Mouse (Mus musculus): ENCODE data around the gene B4galt1.

The B4galt1 gene

DNA sequence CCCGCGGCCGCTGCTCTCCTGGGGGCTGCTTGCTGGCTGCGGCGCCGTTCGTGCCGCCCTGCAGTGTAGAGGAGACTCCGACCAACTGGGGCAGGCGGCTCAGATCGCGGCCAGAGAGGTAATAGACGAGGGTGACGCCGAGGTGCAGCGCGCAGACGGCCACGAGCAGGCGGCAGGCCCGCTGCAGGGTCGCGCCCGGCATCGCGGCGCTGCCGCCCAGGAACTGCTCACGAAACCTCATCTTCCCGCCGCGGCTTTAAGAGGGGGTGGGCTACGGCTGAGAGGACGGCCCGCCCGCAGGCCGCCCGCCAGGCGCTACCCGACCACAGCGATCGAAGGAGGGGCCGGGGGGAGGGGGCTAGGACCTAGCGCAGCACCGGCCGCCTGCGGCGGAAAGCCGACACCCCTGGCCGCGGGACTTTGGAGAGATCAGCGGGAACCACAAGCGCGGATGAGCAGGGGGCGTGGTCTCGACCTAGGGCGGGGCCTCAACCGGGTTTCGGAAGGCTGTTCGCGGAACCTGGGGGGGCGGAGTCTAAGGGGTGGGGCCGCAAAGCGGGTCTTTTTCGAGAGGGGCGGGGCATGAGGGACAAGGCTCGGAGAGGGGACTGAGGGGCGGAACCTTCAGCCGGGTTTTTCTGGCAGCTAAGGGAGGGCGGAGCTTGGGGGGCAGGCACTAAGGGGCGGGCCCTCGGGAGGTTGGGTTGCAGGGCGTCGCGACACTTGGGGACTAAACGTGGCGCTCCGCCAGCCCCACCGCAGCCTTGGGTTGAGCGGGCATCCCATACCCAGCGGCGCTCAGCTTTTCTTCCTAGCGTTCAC, at the start of gene B4galt1:
Gene B4galt1 (minus strand): TSS at position 441 of the 822 bp plus-strand sequence.
- peak; percentile 100 for DNase-seq

DNA sequence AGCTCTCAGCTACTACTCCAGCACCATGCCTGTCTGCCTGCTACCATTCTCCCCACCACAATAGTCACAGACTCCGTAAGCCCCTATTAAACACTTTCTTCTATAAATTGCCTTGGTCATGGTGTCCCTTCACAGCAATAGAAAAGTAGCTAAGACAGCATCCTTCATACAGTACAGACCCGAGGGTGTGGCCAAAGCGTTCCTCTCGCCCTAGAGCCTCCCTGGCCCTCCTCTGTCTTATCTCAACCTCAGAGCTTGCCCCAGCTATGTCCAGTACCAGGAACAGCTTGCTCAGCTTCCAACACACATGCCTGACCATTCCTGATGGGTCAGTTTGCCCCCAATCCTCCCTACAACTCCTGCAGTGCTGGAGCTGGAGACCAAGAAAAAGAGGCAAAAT, 46.8 kb upstream of the B4galt1 start:
- DNase-seq, result no peak

DNA sequence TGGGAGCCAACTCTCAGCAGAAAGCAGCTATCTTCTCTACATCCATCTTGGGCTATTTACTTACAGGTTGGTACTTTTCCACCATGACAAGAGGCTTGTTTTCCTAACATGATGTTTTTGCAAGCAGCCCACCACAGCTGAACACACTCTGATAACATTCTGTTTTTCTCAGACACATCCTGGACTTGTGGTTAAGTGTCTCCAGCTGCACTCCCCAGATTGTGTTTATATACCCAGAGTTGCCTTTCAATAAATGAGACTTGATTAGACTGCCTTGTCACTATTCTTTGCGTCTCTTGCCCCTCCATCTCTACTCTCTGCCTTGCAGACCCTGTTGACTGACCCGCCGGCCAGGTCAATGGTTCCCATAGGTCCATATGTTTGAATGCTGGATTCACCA, 46.3 kb upstream of the B4galt1 start:
- DNase-seq, result no peak

DNA sequence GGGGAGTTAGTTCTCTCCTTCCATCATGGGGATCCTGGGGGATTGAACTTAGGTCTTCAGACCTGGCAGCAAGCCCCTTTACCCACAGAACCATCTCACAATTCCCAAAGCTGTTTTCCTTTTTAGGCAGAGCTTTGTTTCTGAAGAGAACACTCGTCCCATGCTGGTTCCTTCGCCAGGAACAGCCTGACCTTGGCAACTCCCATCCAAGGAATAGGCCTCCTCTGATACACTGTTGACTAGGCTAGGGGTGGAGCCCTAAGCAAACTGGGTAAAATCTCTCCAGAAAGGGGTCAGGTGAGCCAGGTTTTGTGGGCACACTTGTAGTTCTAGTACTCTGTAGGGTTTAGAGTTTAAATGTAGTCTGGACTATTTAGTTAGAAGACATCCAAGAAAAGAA, 45.5 kb upstream of the B4galt1 start:
- no peak for DNase-seq

DNA sequence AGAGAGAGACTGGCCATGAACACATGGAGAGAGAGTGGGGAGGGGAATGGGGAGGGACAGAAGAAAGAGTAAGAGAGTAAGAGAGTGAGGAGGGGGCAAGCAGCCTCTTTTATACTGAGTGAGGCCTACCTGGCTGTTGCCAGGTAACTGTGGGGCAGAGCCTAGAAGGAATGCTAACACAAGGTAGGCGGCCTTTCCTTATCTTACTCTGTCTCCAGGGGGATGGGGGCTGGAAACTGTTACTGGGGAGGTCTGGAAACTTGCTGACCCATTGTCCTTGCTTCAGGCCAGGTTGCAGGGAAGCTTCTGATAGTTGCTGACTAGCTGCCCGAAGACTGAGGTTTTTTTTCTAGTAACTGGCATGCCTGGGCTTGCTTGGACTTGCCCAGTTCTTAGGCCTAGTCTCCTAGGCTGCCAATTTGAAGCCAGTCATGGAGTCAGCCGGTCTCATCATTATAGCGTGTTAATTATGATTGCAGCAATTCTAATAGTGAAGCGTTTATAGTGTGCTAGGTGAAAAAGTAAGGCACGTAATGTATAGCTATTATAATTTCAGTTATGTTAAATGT, 44.8 kb upstream of the B4galt1 start:
- DNase-seq, result no peak

DNA sequence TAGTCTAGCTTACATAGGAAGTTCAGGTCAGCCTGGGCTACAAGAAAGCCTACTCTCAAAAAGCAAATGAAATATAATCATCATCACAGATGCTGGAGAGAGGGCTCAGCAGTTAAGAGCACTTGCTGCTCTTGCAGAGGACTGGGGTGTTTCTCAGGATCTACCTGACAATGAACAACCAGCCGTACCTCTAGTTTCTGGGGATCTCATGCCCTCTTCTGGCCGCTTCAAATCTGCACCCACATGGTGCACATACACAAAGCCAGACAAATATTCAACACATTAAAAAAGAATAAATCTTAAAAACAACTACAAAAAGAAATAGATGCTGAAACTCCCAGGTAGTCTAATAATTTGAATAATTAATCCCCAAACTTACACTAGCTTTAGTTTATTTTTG, 41.8 kb upstream of the B4galt1 start:
- no peak for DNase-seq

DNA sequence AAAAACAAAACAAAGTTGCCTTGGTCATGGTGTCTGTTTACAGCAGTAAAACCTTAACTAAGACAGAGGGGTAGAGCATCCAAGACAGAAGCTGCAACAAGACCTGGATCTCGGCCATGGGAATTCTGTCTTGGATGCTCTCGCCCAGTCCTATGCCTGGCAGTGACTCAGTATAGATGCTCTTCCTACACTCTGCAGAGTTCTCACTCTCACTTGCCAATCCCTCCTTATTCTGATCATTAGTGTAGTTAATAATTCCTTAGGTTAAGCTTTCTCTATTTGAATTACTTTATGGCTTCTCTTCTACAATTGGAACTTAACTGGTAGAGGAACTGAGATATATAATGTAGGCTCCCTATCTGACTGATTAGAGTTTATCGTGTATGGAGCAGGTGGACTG, 41.3 kb upstream of the B4galt1 start:
- DNase-seq, result no peak

DNA sequence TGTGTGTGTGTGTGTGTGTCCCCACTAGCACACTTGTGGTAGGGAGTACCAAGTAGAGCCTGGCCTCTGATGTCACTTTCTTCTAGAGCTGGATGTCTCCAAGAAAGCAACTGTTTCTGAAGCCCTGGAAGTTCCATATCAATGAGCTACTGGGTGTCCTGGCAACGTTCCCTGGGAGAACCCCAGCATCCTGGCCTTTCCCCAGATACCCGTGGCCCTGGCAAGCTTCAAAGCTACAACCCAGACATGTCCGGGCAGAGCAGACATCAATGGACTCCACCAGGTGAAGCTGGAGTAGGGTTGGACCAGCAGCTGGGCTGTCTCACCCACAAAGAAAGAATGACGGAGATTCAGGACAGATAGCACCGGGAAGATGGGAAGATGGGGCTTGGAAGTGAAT, 37.4 kb upstream of the B4galt1 start:
- no peak for DNase-seq

DNA sequence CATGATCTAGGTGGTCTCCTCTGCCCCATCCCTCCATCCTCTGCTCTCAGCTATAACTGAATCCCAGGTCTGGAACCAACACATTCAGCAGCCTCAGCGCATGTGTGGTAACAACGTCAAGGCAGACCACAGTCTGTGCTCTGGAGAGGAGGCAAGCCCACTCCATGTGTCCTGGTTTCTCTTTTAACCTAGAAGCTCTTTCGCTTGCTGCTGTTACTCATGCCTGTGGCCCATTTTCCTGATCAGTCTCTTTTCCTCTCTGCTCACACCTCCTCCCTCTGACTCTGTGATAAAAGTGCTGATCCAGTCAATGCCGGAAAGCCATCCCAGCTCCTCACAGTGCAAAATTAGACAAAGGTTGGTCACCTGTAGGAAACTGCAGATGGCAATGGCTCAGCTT, 36.2 kb upstream of the B4galt1 start:
- DNase-seq, result no peak

DNA sequence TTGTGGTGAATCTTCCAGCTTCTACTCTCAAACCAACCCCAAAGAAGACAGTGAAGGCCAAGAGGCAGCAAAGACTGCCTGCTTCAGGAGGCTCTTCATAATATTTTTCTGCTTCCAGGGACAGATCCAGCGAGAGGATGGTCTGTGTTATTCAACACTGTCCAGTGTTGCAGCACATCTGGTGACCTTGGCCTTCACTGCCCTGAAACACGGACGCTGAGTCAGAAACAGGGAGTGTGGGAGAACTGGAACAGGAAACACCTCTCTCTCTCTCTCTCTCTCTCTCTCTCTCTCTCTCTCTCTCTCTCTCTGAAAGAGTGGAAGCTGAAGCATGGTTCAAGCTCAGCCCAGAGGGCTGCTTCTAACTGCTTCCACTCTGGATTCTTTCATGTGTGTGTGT, 35.4 kb upstream of the B4galt1 start:
- DNase-seq, result no peak

DNA sequence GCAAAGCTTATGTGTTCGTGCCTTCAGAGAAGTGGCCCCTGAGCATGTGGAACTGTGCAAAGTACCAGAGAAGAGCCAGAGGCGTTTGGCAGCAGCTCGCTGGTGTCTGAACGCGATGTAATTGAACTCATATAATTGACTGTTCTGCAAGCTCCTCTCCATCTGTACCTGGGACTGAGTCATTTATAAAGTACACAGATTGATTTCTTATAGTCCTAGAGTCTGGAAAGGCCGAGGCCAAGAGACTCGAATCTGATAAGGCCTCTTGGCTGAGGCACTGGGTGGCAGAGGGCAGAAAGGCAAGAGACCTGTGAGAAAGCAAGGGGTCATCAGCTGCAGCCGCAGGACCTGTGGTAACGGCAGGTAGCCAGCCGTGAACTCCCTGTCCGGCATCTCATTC, 35.0 kb upstream of the B4galt1 start:
- DNase-seq, result no peak

DNA sequence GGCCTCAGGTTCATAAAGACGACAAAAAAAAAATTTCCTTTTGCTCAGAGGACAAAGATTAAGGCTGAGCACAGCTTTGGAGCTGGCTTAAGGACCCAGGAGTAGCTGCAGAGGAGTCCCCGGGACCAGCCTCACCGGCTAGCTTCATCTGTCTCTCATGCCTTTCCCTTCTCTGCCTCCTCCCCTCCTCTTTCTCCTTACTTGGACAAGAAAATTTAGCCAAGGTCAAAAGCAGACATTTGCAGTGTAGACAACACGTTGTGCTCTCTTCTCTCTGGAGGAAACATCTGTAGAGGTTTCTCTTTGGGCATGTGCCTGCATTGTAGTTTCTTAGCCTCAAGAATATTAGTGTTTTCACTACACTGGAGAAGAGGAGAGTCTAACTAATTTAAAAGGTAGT, 32.1 kb upstream of the B4galt1 start:
- DNase-seq, result no peak

DNA sequence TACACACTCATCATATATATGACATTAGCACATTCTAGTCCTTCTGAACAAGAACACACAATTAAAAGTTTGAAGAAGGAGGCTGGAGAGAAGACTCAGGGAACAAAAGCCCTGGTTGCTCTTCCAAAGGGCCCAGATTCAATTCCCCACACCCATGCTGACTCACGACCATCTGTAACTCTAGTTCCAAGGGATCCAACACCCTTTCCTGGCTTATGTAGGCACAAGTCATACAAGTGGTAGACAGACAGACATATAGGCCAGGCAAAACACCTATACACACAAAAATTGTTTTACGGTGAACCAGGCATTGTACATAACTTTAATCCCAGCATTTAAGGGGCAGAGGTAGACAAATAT, 31.3 kb upstream of the B4galt1 start:
- DNase-seq, result no peak

DNA sequence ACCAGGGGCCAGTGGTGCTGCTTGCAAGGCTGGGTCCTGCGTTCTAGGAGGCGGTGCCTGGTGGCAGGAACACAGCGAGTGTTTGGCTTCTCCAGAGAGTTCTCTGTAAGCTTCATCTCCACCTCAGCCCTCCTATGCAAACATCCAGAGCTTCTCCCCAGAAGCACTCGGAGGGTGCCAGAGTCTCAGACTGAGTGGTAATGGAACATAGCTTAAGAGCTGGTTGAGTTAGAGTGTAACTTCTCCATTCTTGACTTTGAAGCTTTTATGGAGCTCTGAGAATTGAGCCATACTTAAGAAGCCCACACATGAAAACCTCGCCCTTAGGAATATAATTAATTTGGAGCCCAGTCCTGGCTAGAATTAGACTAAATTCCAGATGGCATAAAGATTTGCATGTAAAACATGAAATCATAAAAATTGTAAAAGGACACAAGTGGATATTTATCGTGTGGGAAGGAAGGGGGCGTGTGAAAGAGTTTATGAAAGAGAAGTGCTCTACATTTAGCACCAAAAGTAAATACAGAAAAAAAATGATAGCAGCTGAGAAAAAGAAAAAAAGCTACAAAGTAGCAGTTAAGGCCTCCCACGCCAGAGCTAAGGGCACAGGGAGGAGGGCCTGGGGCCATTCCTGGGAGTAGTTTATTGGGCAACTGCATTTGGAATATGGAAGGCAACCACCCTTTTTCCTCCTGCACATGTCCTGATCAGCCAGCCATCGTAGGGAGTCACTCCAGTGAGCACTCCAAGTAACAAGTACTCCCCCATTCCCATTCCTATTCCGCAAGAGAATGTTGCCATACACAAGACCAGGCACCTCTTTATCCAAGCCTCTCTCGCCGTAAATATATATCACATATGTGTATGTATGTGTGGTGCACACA, 30.7 kb upstream of the B4galt1 start:
- no peak for DNase-seq

DNA sequence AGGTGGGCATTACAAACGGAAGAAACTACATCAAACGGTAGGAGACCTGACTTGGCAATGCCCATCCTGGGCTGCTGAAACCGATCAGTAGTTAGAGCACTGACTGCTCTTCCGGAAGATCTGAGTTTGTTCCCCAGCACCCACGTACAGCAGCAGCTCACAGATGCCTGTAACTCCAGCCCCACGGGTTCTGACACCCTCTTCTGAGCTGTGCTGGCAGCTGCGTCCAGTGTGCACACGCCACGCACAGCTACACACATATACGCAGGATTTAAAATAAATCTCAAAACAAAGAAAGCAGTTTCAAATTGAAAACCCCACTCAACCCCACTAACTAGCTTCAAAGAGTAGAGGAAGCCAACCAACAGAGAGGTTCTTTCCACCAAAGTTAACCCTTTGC, 29.4 kb upstream of the B4galt1 start:
- DNase-seq, result peak; percentile 42

DNA sequence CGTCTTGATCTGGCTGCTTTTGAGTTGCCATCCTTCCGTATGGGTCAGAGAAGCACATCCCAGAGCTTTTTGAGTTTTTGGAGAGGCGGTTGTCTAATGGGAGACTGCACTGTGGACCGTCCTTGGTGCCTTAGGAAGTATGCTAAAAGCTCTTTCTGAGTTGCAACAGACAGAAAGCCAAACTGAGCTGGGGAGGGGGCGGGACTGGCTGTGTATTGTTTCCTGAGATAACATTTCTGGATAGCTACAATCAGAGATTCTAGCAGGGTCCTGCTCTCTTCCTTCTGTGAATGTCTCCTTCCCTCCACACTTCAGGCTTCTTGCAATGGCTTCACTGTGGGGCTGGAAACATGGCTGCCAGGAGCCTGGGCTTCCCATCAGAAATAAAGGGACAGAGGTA, 23.7 kb upstream of the B4galt1 start:
- peak; percentile 6 for DNase-seq

DNA sequence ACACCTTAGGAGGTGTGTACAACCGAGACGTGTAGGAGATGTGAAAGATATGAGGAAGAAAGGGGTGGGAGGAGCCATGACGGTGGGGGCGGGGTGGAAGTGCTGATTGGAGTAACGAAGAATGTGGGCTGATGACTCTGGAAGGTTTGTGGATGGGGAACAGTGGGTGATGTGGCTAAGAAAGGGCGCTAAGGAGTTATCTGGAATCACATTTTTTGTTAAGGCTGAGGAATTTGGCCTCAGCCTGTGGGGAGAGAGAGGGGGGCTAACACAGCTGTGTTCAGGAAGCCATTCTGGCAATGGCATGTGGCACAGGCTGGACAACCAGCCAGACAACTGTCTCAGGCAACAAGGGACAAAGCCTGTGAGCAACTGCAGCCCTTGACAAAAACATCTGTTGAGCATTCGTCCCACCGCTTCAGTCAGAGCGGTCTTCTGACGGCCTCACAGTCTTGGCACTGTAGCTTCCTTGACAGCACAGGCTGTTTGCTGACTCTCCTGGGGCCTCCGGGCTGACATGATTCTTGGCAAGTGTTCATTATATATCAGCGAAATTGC, 23.1 kb upstream of the B4galt1 start:
- peak; percentile 47 for DNase-seq

DNA sequence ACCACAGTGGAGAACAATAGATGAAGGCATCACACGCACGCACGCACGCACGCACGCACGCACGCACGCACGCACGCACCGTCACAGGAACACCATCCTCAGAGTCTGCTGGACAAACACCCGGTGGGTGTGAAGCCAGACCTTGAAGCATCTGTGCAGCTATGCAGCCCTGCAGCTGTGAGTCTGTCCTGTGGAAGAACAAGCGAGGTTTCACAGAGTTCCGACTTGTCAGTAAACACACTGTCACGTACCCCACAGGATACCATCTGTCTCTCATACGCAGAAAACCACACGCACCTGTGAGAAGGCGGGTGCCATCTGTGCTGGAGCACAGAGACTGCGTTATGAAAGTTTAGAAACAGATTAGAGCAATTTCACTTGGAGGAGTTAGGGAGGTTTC, 22.0 kb upstream of the B4galt1 start:
- DNase-seq, result peak; percentile 84

DNA sequence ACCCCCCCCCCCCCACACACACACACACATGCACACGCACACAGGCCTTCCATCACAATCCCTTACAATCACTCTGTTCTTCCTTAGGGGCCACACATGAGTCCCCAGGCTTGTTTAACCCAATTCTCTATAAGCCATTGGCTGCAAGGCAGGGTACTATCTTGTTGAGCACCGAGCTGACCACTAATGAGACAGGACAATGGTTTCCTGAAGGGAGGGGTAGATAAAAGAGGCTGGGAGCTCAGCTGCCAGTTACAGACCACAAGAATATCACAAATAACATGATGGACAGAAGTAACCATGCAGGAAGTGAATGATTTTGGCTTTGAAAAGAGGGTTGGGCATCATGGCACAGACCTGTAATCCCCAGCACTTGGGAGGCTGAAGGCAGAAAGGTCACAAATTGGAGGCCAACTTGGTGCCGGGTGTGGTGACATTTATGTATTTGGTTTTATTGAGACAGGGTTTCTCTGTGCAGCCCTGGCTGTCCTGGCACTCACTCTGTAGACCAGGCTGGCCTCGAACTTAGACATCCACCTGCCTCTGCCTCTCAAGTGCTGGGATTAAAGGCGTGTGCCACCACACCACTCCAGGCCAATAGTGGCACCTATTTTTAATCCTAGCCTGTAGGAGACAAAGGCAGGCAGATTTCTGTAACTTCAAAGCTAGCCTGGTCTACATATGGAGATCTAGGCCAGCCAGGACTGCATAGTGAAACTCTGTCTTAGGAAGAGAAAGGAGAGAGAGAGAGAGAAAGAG, 21.2 kb upstream of the B4galt1 start:
- peak; percentile 7 for DNase-seq

DNA sequence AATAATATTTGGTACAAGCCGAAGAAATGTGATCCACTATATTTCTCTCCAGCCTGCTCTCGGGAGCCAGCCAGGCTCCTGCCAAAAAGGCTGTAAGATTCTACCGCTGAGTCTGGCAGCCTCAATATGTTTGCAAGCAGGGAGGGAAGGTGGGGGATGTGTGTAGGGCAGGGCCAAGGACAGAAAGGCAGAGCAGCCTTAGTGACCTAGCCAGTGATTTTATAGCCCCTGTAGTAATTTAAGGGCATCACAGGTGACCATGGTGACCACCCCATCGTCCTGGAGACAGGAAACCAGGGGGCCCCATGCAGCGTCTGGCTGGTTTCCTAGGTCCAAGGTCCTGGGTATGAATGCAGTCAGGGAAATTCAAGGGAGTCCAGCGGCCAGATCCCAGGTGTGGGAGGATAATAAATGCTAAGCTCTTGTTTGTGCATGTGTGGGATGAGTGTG, 20.4 kb upstream of the B4galt1 start:
- DNase-seq, result no peak

DNA sequence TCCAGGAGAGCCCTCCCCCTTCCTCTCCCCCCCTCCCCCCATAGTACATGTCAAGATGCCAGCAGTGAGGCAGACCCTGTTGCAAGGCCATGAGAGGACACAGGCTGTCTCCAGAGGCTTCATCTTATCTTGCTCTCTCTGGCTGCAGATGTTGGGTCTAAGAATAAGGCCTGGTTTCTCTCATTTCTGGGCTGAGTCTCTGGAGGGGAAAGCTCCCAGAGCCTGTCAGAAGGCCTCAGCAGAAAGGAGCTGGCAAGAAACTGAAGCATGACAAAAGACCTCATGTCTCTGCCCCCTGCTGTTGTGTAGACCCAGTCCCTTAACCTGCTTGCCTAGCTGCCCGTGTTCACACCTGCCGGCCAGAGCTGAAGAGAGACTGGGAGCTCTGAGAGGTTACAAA, 19.5 kb upstream of the B4galt1 start:
- DNase-seq, result no peak

DNA sequence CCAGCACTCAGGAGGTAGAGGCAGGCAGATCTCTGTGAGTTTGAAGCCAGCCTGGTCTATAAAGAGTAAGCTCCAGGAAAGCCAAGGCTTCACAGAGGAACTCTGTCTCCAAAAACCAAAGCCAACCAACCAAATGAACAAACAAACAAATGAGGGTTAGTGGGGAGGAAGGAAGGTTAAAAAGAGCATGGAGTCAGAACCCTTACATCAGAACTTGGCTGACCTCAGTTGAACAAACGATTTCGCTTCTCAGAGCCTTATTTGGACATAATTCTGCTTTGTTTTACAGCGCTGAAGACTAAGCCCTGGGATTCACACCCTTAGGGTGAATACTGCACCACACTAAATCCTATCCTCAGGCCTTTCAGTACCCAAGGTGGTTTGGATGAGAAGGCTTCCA, 18.3 kb upstream of the B4galt1 start:
- DNase-seq, result no peak

DNA sequence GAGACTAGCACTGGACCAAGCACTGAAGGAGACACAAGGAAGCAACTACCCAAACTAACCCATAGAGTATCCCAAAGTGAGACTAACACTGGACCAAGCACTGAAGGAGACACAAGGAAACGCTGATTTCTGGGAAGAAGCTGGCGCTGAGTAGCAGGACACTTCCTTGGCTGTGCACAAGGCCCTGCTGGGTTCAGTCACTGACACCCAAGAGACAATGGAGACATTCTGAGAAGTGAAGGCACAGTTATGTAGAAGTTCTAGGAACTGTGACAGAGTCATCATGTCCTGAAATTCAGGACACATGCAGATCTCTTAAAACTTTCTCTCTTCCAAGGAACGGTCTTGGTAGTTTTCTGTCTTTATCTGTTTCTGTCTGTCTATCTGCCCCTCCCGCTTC, 16.4 kb upstream of the B4galt1 start:
- no peak for DNase-seq

Measured in thymus, postnatal 14 days (tissue).